Mouse (Mus musculus) G1E (cell line): ENCODE data around the gene Uqcr11. TPM values are rescaled to one million over a fixed set of nuclear protein-coding genes. Genes with fewer than 3 reads are reported as not detected.

Experiments used
- ATAC-seq: 2 replicates; pipeline ENCODE4 v1.8.0; 2016; ENCODE audit warnings: mild to moderate bottlenecking; ENCODE audit not compliant: insufficient number of reproducible peaks, poor library complexity, low FRiP score, severe bottlenecking; ENCODE audit errors: extremely low read depth
- DNase-seq: peaks from one replicate; pipeline ENCODE4 v3.0.0; 2012; ENCODE audit warnings: low spot score
- H3K27me3 ChIP-seq: 2 replicates; pipeline ENCODE4 v1.6.1; 2012; ENCODE audit warnings: mild to moderate bottlenecking, low read length, inconsistent platforms; ENCODE audit not compliant: insufficient read depth
- H3K36me3 ChIP-seq: replicated peaks from 2 replicates; pipeline ENCODE3; 2012; ENCODE audit warnings: mild to moderate bottlenecking, inconsistent platforms
- H3K4me1 ChIP-seq: 2 replicates; pipeline ENCODE4 v1.6.1; 2012; ENCODE audit warnings: low read depth, low read length, inconsistent platforms, mixed read lengths; ENCODE audit not compliant: insufficient read depth
- H3K4me3 ChIP-seq: 2 replicates; pipeline ENCODE4 v1.5.1; 2012; ENCODE audit warnings: low read depth, mild to moderate bottlenecking, inconsistent platforms, low read length, moderate library complexity, mixed read lengths
- H3K9me3 ChIP-seq: replicated peaks from 2 replicates; pipeline ENCODE4 v1.6.1; 2012; ENCODE audit warnings: inconsistent platforms
- CTCF ChIP-seq: IDR thresholded peaks from 2 replicates; pipeline ENCODE4 v1.5.1; 2012; ENCODE audit warnings: low read depth, low read length, inconsistent platforms, mixed read lengths
- GATA1 ChIP-seq: IDR thresholded peaks from 2 replicates; pipeline ENCODE4 v1.6.1; 2012; ENCODE audit warnings: borderline replicate concordance, low read length, inconsistent platforms, mixed read lengths
- GATA2 ChIP-seq: IDR thresholded peaks from 2 replicates; pipeline ENCODE4 v1.6.1; 2012; ENCODE audit warnings: low read depth, low read length, inconsistent platforms, borderline replicate concordance
- POLR2AphosphoS5 ChIP-seq: IDR thresholded peaks from 2 replicates; pipeline ENCODE4 v1.6.1; 2012; ENCODE audit warnings: low read depth, low read length, inconsistent platforms; ENCODE audit not compliant: insufficient replicate concordance
- TAL1 ChIP-seq: conservative IDR thresholded peaks from 2 replicates; pipeline ENCODE4 v1.6.1; 2012; ENCODE audit warnings: low read depth, low read length, inconsistent platforms, mixed read lengths
- polyA plus RNA-seq: library from polyadenylated mRNA; stranded (reverse); fragments of >175 nt; gene quantifications from 2 replicates; pipeline ENCODE4 v1.2.3, GENCODE M21; 2012
- total RNA-seq, 2 experiments: library from RNA; stranded (forward) in 1 of 2; stranded (reverse) in 1 of 2; fragments of 200-1000 nt in 1 of 2; fragments of >200 nt in 1 of 2; fragmentation: Nextera tagmentation in 1 of 2; gene quantifications; 2 replicates each; pipeline ENCODE4 v1.2.3; 2014 to 2017

Gene Uqcr11
- total and polyA plus RNA-seq, 3 experiments, result 57.3 to 1,650 (median 376) TPM

DNA sequence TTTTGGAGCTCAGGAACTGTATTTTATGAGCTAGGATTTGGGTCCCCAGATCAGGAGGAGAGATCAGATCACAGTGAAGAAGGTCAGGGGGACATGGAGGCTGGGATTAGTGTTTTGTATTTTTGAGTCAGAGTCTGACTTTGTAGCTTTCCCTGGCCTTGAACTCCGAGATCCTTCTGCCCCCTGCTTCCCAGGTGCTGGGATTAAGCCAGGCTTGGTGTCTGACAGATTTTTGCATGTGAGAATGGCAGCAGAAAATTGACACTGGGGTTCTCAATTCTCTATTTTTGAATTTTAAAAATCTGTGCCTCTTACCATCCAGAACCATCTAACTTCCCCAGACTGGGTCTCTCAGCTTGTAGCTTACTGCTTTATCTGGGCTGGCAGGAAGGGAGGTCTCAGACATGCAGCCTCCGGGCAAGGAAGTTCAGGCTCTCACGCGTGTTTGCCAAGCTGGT, 5.9 kb downstream of the Uqcr11 start:
- Histone ChIP-seq H3K9me3 (no peaks in the 10 kb centered on the region), H3K4me3 (peak overlapping the region; percentile 75; the same call in 1 of the 2 replicates), H3K36me3 (peaks cover 80% of the 10 kb centered on the region), H3K4me1 (peaks cover 82% of the 10 kb centered on the region), H3K27me3 (no peaks in the 10 kb centered on the region)
- no peak for ATAC-seq
- TF ChIP-seq POLR2AphosphoS5 (no peak), TAL1 (no peak), CTCF (no peak), GATA1 (no peak), GATA2 (no peak)
- DNase-seq, result no peak

DNA sequence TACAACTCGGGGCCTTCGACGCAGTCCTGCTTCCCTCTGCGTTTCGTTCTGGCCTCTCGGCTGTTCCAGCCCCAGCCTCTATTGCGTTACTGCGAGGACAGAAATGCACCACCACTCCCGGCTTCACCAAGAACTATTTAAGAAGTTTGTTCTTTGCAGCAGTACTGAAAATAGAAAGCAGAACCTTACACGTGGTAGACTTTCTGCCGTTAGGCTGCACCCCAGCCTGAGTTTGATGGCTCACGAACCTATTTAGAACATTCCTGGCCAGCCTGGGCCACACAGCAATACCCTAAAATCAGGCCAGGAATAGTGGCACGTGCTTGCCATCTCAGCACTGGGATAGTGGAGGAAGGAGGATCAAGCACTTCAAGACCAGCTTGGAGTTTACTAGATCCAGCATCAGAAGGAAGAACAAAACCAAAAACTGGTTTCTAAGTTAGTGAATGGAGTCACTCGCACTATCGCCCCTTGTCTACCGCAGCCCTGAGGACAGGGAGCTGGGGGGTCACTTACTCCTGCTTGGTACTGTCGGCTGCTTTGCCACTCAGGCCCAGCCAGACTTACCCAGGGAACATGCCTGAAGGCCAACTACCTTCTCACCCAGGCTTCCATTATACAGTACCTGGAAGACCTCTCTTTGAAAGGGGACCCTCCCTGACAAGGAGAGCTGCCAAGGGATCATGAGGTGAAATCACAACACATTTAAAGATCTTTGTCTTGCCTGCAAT, 6.5 kb downstream of the Uqcr11 start:
- H3K4me3 ChIP-seq, result peak overlapping the region; percentile 75
- DNase-seq (no peak), ATAC-seq (no peak)
- H3K36me3 ChIP-seq, result peaks cover 80% of the 10 kb centered on the region
- no peak for TF ChIP-seq TAL1
- TF ChIP-seq POLR2AphosphoS5, result 0 out of 2 replicates have a peak, but pooled peaks have one; percentile 14
- H3K9me3 ChIP-seq, result no peaks in the 10 kb centered on the region
- no peaks in the 10 kb centered on the region for H3K27me3 ChIP-seq
- H3K4me1 ChIP-seq, result peaks cover 82% of the 10 kb centered on the region

DNA sequence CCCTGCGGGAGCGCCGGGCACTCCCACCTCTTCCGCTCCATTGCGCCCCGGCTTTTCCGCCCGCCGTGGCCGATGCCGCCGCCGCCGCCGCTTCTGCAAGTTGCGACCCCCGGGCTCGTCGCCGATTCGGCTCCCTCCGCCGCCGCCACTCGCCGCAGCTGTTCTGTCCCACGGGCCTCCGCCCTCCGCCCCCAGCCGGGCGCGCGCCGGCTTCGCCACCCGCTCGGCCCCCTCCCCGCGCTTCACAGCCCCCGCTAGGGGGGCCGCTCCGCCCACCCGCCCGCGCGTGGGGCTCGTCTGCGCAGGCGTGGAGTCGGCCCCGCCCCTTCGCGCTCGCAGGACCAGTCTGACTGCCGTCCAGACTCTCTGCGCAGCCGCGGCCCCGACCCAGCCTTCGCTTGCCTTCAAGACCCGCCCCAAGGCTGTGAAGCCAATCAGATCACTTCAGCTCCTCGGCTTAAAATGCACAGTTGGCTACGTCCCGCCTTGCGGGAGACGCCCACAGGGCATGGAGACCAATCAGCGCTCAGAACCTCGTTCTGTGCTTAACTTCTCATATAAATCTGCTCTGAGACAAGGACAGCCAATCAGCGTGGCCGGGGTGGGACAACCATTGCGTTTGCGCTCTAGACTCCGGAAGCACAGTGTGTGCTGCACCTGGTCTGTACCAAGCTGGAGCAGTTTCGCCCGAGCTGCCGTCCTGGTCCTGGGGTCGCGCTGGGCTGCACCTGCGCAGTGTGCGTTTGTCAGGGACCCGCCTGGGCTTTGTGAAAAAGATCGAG, 7.2 kb downstream of the Uqcr11 start, which contains the start of gene Mbd3:
Gene Mbd3, minus strand, starts transcription at position 360 of the 782 bp plus-strand sequence.
- Histone ChIP-seq H3K9me3 (no peaks in the 10 kb centered on the region), H3K4me1 (peaks cover 80% of the 10 kb centered on the region), H3K36me3 (peaks cover 80% of the 10 kb centered on the region), H3K4me3 (peak within 1 kb of the TSS; percentile 75), H3K27me3 (no peaks in the 10 kb centered on the region)
- peak; percentile 97 for ATAC-seq
- no peak for TF ChIP-seq GATA1
- no peak for TF ChIP-seq CTCF
- peak; percentile 60; the same call in 1 of the 2 replicates for TF ChIP-seq POLR2AphosphoS5
- peak; percentile 98 for DNase-seq

DNA sequence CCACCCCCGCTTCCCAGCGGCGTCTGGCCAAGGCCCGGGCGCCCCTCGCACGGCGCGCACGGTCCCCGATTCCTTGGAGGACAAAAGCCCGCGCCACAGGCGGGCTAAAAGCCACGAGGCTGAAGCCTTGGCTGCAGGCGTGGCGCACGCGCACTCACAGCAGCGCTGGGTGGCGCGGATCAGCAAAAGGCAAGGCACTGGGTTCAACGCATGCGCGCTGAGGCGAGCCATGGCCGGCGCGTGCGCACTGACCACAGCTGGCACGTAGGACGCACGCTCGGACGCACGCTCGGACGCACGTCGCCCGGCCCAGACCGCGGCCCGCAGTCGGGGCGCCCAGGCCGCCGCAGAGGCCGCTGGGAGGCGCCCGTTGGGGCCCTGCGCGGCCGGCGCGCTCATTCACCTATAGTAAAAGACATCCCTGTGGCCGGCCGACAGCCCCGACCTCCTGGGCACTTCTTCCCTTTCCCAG, 7.9 kb downstream of the Uqcr11 start:
- H3K4me1 ChIP-seq, result peaks cover 80% of the 10 kb centered on the region
- ATAC-seq (peak; percentile 18; the same call in 1 of the 2 replicates), DNase-seq (peak; percentile 86)
- no peaks in the 10 kb centered on the region for H3K9me3 ChIP-seq
- H3K27me3 ChIP-seq, result no peaks in the 10 kb centered on the region
- H3K4me3 ChIP-seq, result peak overlapping the region; percentile 75
- H3K36me3 ChIP-seq, result peaks cover 80% of the 10 kb centered on the region
- TF ChIP-seq POLR2AphosphoS5, result no peak
- TF ChIP-seq GATA2, result no peak
- TF ChIP-seq TAL1, result no peak
- no peak for TF ChIP-seq GATA1
- no peak for TF ChIP-seq CTCF

DNA sequence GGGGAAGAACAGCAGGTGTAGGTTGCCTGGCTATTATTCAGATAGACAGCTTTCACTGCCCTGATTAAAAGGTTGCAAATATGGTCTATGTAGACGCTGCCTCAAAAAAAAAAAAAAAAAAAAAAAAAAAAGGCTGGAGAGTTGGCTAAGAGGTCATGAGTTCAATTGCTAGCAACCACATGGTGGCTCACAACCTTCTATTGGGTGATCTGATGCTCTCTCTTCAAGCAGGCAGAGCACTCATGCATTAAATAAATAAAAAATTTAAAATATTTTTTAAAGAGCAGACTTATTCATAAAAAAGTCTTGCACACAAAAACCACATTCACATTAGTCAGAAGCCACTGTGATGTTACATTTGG, 8.5 kb downstream of the Uqcr11 start:
- Histone ChIP-seq H3K36me3 (peaks cover 80% of the 10 kb centered on the region), H3K4me3 (peak overlapping the region; percentile 75), H3K27me3 (no peaks in the 10 kb centered on the region), H3K4me1 (peaks cover 77% of the 10 kb centered on the region), H3K9me3 (no peaks in the 10 kb centered on the region)
- DNase-seq (no peak), ATAC-seq (no peak)
- TF ChIP-seq GATA2, result no peak

DNA sequence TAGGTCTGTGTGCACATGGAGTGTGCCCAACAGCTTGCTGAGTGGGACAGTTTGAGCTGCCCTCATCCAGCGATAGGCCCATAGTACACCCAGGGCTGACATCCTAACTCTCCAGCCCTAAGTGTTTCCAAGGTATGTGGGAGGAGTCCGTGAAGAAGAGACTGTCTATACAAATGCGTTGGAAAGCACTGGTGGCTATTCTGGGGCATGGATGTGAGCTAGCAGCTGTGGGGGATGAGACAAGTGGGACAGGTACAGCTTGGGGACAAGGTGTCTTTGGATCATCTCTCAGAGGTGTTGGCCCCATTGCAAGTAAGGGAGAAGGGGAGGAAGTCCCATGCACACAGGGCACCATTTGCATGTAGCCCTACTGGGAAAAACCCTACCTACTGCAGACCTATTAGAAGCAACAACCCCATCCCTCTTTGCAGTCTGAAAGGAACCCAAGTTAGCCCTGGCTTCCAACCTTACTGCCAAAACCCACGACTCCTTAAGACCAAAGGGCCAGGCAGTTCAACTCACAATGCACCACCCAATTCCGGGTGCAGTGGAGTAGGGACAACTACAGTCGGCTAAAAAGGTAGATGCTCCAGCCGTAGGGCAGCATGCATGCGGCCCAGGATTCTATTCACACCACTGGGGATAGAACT, 9.0 kb downstream of the Uqcr11 start:
- H3K4me1 ChIP-seq, result peaks cover 77% of the 10 kb centered on the region

More for the DNA sequence above, 9.0 kb downstream of the Uqcr11 start:
- H3K9me3 ChIP-seq, result no peaks in the 10 kb centered on the region
- peak; percentile 81; the same call in 1 of the 2 replicates for TF ChIP-seq POLR2AphosphoS5
- TF ChIP-seq TAL1, result no peak
- no peak for TF ChIP-seq GATA2
- peak overlapping the region; percentile 75 for H3K4me3 ChIP-seq
- no peaks in the 10 kb centered on the region for H3K27me3 ChIP-seq
- H3K36me3 ChIP-seq, result peaks cover 80% of the 10 kb centered on the region
- ATAC-seq (no peak), DNase-seq (no peak)
